Mouse (Mus musculus) gastrocnemius, adult 8-10 months (tissue): ENCODE measurements around the gene Myoz1. TPM values are rescaled to one million over a fixed set of nuclear protein-coding genes. Genes with fewer than 3 reads are reported as not detected.

Experiments used
- DNase-seq, 2 experiments: peaks; one replicate each; pipeline ENCODE4 v3.0.0; 2022; ENCODE audit warnings: low spot score in 2 of 2
- total RNA-seq, 4 experiments: library from RNA; stranded (reverse); gene quantifications; 2 replicates each; pipeline ENCODE4 v1.2.4; 2022

Gene Myoz1
- total RNA-seq, 4 experiments from 2014 or later, result 3,090 to 3,449 (median 3,228) TPM

- no peak for DNase-seq
Measured at GRCm38 (mm10) chr14:20672990-20673389, 16.6 kb upstream of the Myoz1 start.

GRCm38 (mm10) chr14:20668154-20668810 is 11.9 kb upstream of the Myoz1 start, which contains the start of gene Synpo2l:
TSS of gene Synpo2l (minus strand) at chr14:20668354.
- peak; percentile 71 to 83 for DNase-seq

- no peak for DNase-seq
Measured at GRCm38 (mm10) chr14:20667469-20667868, 11.1 kb upstream of the Myoz1 start.

DNA sequence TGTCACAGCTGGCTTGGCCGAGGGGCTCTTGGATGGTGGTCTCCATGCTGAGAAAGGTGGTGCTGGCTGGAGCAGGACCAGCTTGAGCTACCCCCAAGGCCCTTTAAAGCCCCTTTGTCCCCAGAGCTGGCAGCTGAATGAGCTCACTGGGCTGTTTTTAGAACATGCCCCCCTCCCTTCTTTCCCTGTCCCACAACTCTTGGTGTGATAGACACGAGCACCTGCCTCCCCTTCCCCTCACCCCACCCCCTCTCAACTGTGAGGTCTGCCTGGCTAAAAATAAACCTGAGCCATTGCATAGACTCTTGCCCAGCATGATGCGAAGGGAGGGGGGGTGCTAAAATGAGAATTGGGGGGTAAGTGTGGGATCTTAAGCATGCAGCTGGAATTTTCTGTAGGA is 8.1 kb upstream of the Myoz1 start:
- peak in 1 of 2 experiments; percentile 45 for DNase-seq

GRCm38 (mm10) chr14:20663601-20664000 is 7.3 kb upstream of the Myoz1 start:
- no peak for DNase-seq

- DNase-seq, result no peak
Measured at GRCm38 (mm10) chr14:20662740-20663139, 6.4 kb upstream of the Myoz1 start.

DNA sequence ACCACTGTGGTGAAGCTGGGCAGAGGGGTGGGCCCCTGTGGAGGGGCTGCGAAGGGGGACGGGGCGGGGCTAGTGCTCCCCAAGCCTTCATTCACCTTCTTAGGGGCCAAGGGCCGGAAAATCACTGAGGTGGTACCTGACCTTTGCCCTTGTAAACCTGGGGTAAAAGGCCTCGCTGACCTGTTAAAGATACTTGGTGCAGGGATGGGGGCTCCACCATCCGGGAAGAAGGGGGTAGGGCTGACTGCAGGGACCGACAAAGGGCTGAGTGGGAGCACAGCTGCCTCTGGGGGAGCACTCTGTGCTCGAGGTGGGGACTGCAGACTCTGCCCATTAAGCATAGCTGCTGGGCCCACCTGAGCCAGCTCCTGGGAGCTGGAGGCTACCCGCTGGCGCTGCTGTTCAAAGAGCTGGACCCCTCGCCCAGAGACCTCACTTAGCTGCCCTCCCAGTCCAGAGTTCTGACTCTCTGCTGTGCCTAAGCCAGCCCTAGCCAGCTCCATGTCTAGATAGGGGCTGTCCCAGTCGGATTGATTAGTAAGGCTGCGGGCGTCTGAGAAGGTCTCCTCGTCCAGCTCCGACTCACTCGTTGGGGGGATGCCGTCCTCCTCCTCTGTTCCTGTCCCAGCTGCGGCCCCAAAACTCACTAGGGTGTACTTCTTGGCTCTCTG is 5.5 kb upstream of the Myoz1 start:
- no peak for DNase-seq

DNA sequence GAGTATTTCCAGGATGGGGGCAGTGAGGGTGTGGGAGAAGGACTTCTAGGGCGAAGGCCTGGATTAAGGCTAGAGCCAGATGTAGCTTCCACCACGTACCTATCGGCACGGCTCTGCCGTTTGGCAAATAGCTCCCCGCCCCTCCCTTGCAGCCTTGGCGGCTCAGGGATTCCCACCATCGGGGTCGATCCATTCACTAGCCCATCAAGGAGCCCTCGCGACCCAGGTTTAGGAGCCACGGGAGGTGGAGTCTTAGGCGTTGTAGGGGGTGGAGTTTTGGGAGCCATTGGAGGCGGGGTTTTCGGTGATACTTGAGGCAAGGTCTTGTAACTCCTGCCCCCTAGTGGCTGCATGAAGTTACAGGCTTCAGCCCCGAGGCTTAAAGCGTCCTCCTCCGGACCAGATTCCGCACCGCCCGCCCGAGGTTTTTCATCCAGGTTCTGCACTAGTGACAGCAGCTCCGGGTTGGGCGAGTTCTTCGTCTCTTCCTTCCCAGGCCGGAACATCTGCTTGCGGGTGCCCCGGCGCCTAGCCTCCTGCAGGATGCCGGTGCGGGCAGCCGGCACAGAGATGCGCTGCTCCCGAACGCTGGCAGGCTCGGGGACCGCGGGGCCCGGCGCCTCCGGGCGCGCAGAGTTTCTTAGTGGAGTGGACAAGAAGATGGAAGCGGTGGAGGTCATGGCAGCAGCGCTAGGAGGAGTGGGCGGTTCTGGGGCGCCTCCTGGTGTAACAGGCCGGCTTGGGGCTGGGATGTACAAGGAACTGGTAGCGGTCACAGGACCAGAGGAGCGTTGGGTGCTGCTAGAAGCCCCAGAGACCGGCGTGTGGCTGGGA is 4.7 kb upstream of the Myoz1 start:
- DNase-seq, result peak; percentile 92 to 94

- DNase-seq, result no peak
Measured at GRCm38 (mm10) chr14:20659687-20660086, 3.3 kb upstream of the Myoz1 start.

DNA sequence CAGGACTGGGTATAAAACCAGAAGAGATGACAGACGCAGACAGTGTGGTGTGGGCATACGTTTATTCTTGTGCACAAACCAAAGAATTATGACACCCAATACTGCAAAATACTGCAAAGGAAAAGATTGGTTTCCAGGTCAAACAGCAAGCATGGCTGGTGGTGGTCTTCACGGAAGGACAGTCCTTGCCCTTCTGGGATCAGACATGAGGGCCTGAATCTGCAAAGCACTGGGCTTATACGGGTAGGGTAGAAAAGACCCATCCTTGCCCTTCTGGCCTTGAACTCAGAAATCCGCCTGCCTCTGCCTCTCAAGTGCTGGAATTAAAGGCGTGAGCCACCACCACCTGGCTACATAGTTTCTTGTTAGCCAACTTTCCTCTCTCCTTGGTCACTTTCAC is 2.6 kb upstream of the Myoz1 start:
- no peak for DNase-seq

DNA sequence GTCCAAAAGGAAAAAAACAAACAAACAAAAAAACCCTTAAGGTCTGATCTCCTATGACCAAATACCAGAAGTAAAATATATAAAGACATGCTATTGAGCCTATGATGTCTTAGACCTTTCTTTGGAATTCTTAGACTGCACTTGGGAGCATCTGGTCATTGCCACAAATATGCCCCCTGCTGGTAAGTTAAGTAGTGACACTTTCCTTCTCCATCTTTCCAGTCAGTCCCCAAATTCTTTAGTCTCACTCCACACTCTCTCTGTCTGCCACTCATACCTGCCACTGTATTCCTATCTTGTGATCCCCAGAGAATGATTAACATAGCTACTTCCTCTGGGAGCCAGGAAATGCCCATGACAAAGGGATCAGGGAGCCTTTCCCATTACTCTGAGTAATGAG is 2.0 kb upstream of the Myoz1 start:
- no peak for DNase-seq

GRCm38 (mm10) chr14:20655731-20656130 is 609 bp downstream of the Myoz1 start:
- DNase-seq, result peak in 1 of 2 experiments; percentile 80

DNA sequence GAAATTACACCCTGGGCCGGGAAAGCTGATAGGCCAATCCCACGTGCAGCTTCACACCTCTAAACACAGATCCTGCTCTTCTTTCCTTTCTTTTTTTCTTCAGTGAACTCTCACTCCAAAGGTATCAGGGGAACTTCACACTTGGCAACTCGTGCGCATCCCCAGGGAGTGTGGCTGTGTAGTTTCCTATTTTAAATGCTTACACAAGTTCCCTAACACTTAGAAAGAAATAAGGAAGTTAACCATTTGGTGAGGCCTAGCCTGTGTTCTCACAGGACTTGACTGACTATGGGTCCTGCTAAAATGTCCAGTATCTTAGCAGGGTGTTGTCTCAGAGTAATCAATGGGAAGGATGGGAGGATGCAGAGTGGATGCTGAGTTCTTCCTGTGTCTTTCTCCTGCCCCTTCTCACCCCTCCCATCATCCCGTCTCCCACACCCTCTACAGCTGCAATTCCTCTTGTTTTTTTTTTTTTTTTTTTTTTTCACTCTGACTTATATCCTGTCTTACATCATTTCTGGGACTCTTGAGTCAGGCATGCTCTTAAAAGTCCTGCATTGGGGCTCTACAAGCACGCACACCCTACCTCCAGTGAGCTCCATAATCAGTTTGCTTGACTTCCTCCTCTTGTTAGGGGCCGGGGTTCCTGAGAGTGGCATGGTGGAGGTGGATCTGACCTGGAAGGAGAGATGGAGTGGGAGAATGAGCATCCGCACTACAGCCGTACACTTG is 1.5 kb downstream of the Myoz1 start:
- DNase-seq, result no peak

DNA sequence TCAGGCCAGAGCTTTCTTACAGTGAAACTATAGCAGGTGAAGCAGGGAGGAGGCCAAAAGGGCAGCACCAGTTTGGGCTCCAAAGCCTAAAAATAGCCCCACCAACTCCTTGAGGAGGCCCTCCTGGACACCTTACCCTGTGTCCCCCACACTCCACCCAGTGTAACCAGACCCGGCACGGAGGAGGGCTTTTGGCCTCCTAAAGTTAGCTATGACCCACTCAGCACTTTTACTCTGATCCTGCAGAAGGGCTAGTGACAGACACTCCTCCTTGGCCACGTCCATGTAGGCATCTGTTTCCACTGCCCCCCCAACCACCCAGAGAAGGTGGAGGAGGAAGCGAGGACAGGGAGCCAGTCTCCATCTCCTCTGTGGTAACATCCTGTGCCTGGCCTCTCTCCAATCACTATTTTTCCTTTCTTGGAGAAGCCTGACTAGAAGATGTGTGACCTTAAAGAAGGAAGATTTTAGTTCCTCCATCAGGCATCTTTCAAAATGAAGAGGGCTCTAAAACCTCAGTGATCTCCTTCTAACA is 4.6 kb downstream of the Myoz1 start:
- DNase-seq, result peak; percentile 76 to 87

- DNase-seq, result no peak
Measured at GRCm38 (mm10) chr14:20651000-20651399, 5.3 kb downstream of the Myoz1 start.

DNA sequence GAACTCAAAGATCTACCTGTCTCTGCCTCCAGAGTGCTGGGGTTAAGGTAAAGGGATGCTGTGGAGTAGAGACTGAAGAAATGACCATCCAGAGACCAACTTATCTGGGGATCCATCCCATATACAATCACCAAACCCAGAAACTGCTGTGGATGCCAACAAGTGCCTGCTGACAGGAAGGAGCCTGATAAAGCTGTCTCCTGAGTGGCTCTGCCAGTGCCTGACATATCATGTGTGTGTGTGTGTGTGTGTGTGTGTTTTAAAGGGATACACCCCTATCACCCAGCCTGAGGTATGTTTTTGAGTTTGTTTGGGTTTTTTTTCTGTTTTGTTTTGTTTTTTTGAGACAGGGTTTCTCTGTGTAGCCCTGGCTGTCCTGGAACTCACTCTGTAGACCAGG is 10.0 kb downstream of the Myoz1 start:
- DNase-seq, result no peak

- DNase-seq, result no peak
Measured at GRCm38 (mm10) chr14:20645547-20645946, 10.8 kb downstream of the Myoz1 start.

DNA sequence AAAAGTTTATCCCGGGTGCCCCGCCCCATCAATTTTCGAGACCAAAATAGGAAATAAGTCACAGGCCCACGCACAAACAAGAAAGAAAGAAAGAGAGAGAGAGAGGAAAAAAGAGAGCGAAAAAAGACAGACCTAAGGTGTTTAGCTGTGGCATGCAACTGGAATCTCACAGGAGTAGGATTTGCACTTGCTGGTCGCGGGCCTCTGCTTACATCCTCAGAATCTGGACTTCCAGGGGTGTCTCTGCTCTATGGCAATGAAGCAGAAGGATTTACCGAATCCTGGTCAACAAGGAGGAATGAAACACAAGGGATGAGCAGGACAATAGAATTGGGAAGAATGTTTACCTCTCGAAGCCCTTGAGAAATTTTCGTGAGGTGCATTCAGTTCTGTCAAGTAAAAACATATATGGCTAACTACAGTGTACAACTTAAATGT is 14.9 kb downstream of the Myoz1 start:
- no peak for DNase-seq

DNA sequence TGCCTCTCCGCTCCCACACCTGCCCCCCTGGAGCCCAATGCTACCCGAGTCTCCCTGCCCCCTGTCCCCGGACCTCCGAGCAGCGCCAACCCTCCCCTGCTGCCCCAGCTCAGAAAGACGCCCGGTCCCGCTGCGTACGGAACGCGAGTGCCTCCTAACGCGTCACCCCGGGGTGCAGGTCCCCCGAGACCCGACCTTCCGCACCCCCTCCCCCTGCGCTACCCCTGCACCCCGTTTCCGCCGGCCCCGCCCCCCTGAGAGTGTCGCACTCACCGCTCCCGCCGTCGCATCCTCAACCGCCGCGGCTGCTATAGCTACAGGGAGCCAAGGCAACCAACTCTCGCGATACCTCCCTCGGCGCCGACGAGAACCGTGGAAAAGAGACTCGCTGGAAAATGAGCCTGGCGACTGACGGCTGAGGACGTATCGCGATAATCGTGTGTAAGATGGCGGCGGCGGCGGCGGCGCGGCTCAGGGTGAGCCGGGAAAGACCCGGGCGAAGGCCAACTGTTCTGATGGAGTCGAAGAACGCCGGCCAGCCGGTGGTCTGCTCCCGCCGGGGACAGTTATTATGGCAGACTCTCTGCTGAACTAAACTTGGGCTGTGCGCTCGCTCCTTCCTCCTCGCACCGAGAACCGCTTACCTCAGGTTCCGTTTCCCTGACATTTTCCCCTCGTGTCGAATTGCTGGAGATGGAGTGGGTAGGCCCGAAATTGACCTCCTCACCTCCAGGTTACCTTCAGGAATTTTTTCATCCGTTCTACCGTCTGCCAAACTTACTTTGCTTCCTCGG is 15.5 kb downstream of the Myoz1 start, which contains the start of gene Usp54:
Usp54 (minus strand) TSS at position 420 of the 794 bp plus-strand sequence.
- peak; percentile 97 for DNase-seq

GRCm38 (mm10) chr14:20639918-20640619 is 16.3 kb downstream of the Myoz1 start:
- DNase-seq, result no peak
